Mouse (Mus musculus) thymus, postnatal 10 days (tissue): Measurements from ENCODE around the gene Nr6a1.

Experiments
- DNase-seq, 2 experiments: peaks; one replicate each; pipeline ENCODE4 v3.0.0; 2021; ENCODE audit warnings: low spot score in 2 of 2

Gene Nr6a1

GRCm38 (mm10) chr2:38927115-38927979 is at the start of gene Nr6a1:
Gene Nr6a1, minus strand, starts transcription at chr2:38927688.
- peak; percentile 46 to 62 for DNase-seq

- no peak for DNase-seq
These were observed 48.7 kb upstream of the Nr6a1 start for GRCm38 (mm10) chr2:38975941-38976805.

GRCm38 (mm10) chr2:38975181-38975580 is 47.7 kb upstream of the Nr6a1 start:
- no peak for DNase-seq

GRCm38 (mm10) chr2:38974171-38974570 is 46.7 kb upstream of the Nr6a1 start:
- DNase-seq: no peak

GRCm38 (mm10) chr2:38973701-38974100 is 46.2 kb upstream of the Nr6a1 start:
- no peak for DNase-seq

GRCm38 (mm10) chr2:38973223-38973622 is 45.7 kb upstream of the Nr6a1 start:
- DNase-seq: no peak

- no peak for DNase-seq
These were observed 42.6 kb upstream of the Nr6a1 start for GRCm38 (mm10) chr2:38970057-38970456.

- DNase-seq: no peak
These were observed 42.2 kb upstream of the Nr6a1 start for GRCm38 (mm10) chr2:38969650-38970049.

- no peak for DNase-seq
These were observed 36.7 kb upstream of the Nr6a1 start for GRCm38 (mm10) chr2:38964198-38964597.

- DNase-seq: no peak
These were observed 30.3 kb upstream of the Nr6a1 start for GRCm38 (mm10) chr2:38957671-38958223.

- no peak for DNase-seq
These were observed 28.6 kb upstream of the Nr6a1 start for GRCm38 (mm10) chr2:38956062-38956461.

- no peak for DNase-seq
These were observed 25.8 kb upstream of the Nr6a1 start for GRCm38 (mm10) chr2:38953152-38953883.

- no peak for DNase-seq
These were observed 22.8 kb upstream of the Nr6a1 start for GRCm38 (mm10) chr2:38950281-38950719.

GRCm38 (mm10) chr2:38947566-38947965 is 20.1 kb upstream of the Nr6a1 start:
- DNase-seq: no peak

- no peak for DNase-seq
These were observed 17.1 kb upstream of the Nr6a1 start for GRCm38 (mm10) chr2:38944460-38945161.

GRCm38 (mm10) chr2:38943977-38944376 is 16.5 kb upstream of the Nr6a1 start:
- DNase-seq: no peak

GRCm38 (mm10) chr2:38943161-38943560 is 15.7 kb upstream of the Nr6a1 start:
- no peak for DNase-seq

GRCm38 (mm10) chr2:38941898-38942297 is 14.4 kb upstream of the Nr6a1 start:
- DNase-seq: no peak

- no peak for DNase-seq
These were observed 13.9 kb upstream of the Nr6a1 start for GRCm38 (mm10) chr2:38941426-38941825.

- DNase-seq: no peak
These were observed 11.6 kb upstream of the Nr6a1 start for GRCm38 (mm10) chr2:38939047-38939446.

- no peak for DNase-seq
These were observed 10.5 kb upstream of the Nr6a1 start for GRCm38 (mm10) chr2:38938007-38938406.
